Mouse (Mus musculus) limb, embryonic 10.5 days (tissue): ENCODE measurements around the gene Marcks. TPM values are rescaled to one million over a fixed set of nuclear protein-coding genes. Genes with fewer than 3 reads are reported as not detected.
A peak's percentile ranks its signal among the peaks of the same experiment; 100 is the strongest.

Source experiments
- DNase-seq: peaks from one replicate; pipeline ENCODE4 v3.0.0-alpha.2; 2017; ENCODE audit warnings: low spot score
- H3K27ac ChIP-seq: fragments of 300-500 bp; sonication (generic); 2 replicates; pipeline ENCODE4 v1.5.1; 2016; ENCODE audit warnings: mild to moderate bottlenecking
- H3K27me3 ChIP-seq: fragments of 300-500 bp; sonication (generic); 2 replicates; pipeline ENCODE4 v1.6.1; 2016; ENCODE audit warnings: low read depth, mild to moderate bottlenecking; ENCODE audit not compliant: poor library complexity, severe bottlenecking
- H3K36me3 ChIP-seq: fragments of 300-500 bp; sonication (generic); 2 replicates; pipeline ENCODE4 v1.6.1; 2016; ENCODE audit warnings: mild to moderate bottlenecking, moderate library complexity
- H3K4me1 ChIP-seq: fragments of 300-500 bp; sonication (generic); 2 replicates; pipeline ENCODE4 v1.6.1; 2016
- H3K4me3 ChIP-seq: fragments of 300-500 bp; sonication (generic); 2 replicates; pipeline ENCODE4 v1.5.1; 2016; ENCODE audit warnings: mild to moderate bottlenecking, moderate library complexity
- H3K9me3 ChIP-seq: fragments of 300-500 bp; sonication (generic); replicated peaks from 2 replicates; pipeline ENCODE4 v1.6.1; 2016; ENCODE audit warnings: mild to moderate bottlenecking
- WGBS: fragments of 180-500 bp; shearing (Covaris S2); methylation state at CpG from one replicate; pipeline ENCODE4 v1.1.7; 2016; 5-methylcytosine and 5-hydroxymethylcytosine counted together
- polyA plus RNA-seq: library from polyadenylated mRNA; unstranded; fragments of >200 nt; fragmentation: Nextera tagmentation; extraction: Ambion mirVana; gene quantifications from 2 replicates; pipeline ENCODE4 v1.2.1, GENCODE M21; 2016

The Marcks gene
- polyA plus RNA-seq, 1 experiment from 2014 or later = 115 TPM

GRCm38 (mm10) chr10:37141621-37142020, 2.9 kb upstream of the Marcks start:
- H3K4me1 ChIP-seq = peaks cover 11% of the 10 kb centered on the region
- peak overlapping the region; percentile 99 for H3K27ac ChIP-seq
- H3K36me3 ChIP-seq = peaks cover 2% of the 10 kb centered on the region
- H3K9me3 ChIP-seq = no peaks in the 10 kb centered on the region
- peak overlapping the region; percentile 93 for H3K4me3 ChIP-seq
- DNase-seq = no peak
- 69% methylated on average over 4 of the region's 4 CpGs for WGBS
- H3K27me3 ChIP-seq = no peaks in the 10 kb centered on the region

DNA sequence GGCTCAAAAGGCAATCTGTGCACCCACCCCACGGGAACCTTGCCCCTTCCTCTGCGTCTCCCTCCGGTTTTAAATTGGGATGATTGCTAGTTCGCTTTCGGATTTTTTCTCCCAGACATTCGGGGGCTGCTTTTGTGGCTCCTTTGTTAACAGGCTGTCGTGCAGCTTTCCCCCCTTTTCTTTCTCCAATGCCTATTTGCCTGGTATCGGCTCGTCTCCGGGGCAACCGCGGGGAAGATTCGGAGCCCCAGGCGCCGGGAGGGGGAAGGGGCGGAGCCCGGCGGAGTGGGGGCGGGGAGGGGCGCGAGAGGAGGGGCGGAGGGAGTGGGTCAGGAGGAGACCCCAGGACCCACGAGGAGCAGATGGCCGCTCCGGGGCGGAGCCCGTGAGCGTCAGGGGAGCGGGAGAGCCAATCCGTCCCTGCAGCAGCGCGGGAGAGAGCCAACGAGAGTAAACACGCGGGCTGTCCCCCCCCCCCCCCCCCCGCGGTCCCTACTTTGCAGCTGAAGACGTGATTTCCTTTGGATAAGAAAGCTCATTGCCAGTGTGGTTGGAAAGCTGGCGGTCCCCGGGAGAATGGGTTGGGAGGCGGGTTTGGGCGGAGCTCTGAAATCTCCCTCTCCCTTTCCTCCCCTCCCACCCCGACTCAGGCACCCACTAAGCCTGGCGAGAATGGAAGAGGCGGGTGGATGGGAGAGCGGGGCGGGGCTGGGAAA, 2.2 kb upstream of the Marcks start:
- Histone ChIP-seq H3K4me1 (peaks cover 11% of the 10 kb centered on the region), H3K4me3 (peak overlapping the region; percentile 93), H3K36me3 (peaks cover 9% of the 10 kb centered on the region), H3K27ac (peak overlapping the region; percentile 99), H3K9me3 (no peaks in the 10 kb centered on the region), H3K27me3 (no peaks in the 10 kb centered on the region)
- peak; percentile 99 for DNase-seq
- under 1% methylated on average over 38 of the region's 47 CpGs for WGBS

DNA sequence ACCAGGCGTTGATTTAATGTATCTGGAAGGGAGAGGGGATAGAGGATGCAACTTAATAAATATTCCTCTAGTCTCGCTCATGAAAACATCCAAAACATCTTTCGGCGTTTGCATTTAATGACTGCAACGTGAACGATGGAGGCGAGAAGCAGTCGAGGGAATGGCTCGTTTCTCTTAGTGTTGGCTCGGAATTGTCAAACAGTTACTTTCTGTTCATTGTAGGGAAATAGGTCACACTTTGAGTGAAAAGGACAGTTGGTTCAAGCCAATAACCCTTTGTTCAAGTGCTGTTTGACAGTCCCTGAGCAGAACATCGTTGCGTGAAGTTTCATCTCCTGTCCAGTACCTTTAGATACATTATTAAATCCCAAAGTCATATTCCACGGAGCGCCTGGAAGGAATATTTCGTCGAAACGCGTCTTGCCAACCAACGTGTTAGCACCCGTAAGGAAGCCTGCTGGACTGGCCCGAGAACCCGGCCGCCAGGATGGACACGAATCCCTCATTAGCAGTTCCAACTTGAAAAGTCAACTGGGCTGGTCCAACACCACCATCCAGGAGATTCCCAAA, 1.5 kb upstream of the Marcks start:
- under 1% methylated on average over 24 of the region's 24 CpGs for WGBS
- Histone ChIP-seq H3K36me3 (peaks cover 11% of the 10 kb centered on the region), H3K4me3 (peak overlapping the region; percentile 93), H3K9me3 (no peaks in the 10 kb centered on the region), H3K4me1 (peaks cover 11% of the 10 kb centered on the region), H3K27ac (peak overlapping the region; percentile 99), H3K27me3 (no peaks in the 10 kb centered on the region)
- DNase-seq = no peak

- H3K4me1 ChIP-seq = peaks cover 11% of the 10 kb centered on the region
- peak overlapping the region; percentile 99 for H3K27ac ChIP-seq
- H3K36me3 ChIP-seq = peaks cover 17% of the 10 kb centered on the region
- WGBS = under 1% methylated on average over 26 of the region's 26 CpGs
- peak overlapping the region; percentile 93 for H3K4me3 ChIP-seq
- peak; percentile 59 for DNase-seq
- no peaks in the 10 kb centered on the region for H3K27me3 ChIP-seq
- H3K9me3 ChIP-seq = no peaks in the 10 kb centered on the region
Measured at GRCm38 (mm10) chr10:37139443-37140165, 884 bp upstream of the Marcks start.

GRCm38 (mm10) chr10:37138311-37138731, 399 bp downstream of the Marcks start:
- peak overlapping the region; percentile 93 for H3K4me3 ChIP-seq
- DNase-seq = peak; percentile 72
- H3K36me3 ChIP-seq = peaks cover 30% of the 10 kb centered on the region
- H3K9me3 ChIP-seq = no peaks in the 10 kb centered on the region
- no peaks in the 10 kb centered on the region for H3K27me3 ChIP-seq
- WGBS = 0% methylated on average over 26 of the region's 26 CpGs
- H3K4me1 ChIP-seq = peaks cover 11% of the 10 kb centered on the region
- peak overlapping the region; percentile 99 for H3K27ac ChIP-seq

DNA sequence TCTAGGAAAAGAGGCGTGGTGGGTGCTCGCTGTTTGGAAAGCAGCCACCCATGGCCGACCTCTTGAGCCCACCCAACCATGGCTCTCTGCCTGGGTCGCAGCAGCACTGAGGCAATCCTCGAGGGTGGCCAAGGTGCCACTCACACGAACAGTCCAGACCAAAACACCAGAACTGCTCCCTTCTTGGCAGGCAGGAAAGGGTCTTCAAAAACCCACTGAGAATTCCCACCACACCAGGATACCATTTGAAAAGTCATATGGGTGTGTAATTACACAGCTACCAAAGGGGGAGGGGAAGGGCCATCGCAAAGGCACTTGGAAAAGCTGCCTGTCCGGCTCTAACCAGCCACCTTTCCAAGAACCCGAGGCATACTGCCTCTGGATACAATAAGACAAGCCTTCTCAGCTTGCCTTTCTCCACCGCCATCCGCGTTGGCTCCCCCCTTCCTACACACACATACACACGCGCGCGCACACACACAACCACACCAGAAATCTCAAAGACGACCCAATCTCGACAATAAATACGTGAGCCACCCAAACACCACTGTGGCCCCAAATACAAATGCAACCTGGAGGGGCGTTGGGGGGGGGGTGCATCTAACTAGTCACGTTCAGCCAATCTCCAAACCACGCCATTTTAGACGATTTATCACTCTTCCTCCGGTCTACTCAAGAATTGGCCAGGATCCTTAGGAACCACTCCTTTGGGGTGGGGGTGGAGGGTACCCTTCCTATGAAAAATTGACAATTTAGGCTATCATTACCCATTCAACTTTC, 999 bp downstream of the Marcks start:
- H3K36me3 ChIP-seq = peaks cover 36% of the 10 kb centered on the region
- peak; percentile 76 for DNase-seq
- H3K4me1 ChIP-seq = peaks cover 11% of the 10 kb centered on the region
- H3K4me3 ChIP-seq = peak overlapping the region; percentile 93
- no peaks in the 10 kb centered on the region for H3K27me3 ChIP-seq
- H3K27ac ChIP-seq = peak overlapping the region; percentile 99
- H3K9me3 ChIP-seq = no peaks in the 10 kb centered on the region
- WGBS = 0% methylated on average over 24 of the region's 24 CpGs

GRCm38 (mm10) chr10:37136981-37137518, 1.7 kb downstream of the Marcks start:
- H3K27me3 ChIP-seq = no peaks in the 10 kb centered on the region
- peaks cover 40% of the 10 kb centered on the region for H3K36me3 ChIP-seq
- DNase-seq = peak; percentile 93
- peak overlapping the region; percentile 93 for H3K4me3 ChIP-seq
- H3K9me3 ChIP-seq = no peaks in the 10 kb centered on the region
- under 1% methylated on average over 49 of the region's 49 CpGs for WGBS
- H3K4me1 ChIP-seq = peaks cover 10% of the 10 kb centered on the region
- H3K27ac ChIP-seq = peak overlapping the region; percentile 99

- WGBS = 3% methylated on average over 99 of the region's 99 CpGs
- H3K36me3 ChIP-seq = peaks cover 40% of the 10 kb centered on the region
Measured at GRCm38 (mm10) chr10:37135951-37136751, 2.6 kb downstream of the Marcks start.

GRCm38 (mm10) chr10:37133876-37134708, 4.6 kb downstream of the Marcks start:
- 94% methylated on average over 4 of the region's 4 CpGs for WGBS
- Histone ChIP-seq H3K27ac (no peak overlapping the region), H3K36me3 (peaks cover 40% of the 10 kb centered on the region), H3K9me3 (no peaks in the 10 kb centered on the region), H3K4me3 (peak overlapping the region; percentile 93; the same call in 1 of the 2 replicates), H3K4me1 (no peaks in the 10 kb centered on the region), H3K27me3 (no peaks in the 10 kb centered on the region)
- DNase-seq = no peak

More at GRCm38 (mm10) chr10:37135951-37136751, 2.6 kb downstream of the Marcks start:
- no peaks in the 10 kb centered on the region for H3K9me3 ChIP-seq
- DNase-seq = peak; percentile 56
- peak overlapping the region; percentile 93 for H3K4me3 ChIP-seq
- no peaks in the 10 kb centered on the region for H3K27me3 ChIP-seq
- H3K27ac ChIP-seq = peak overlapping the region; percentile 99
- 0 out of 2 replicates have a peak, but pooled peaks cover 2% of the 10 kb centered on the region for H3K4me1 ChIP-seq

DNA sequence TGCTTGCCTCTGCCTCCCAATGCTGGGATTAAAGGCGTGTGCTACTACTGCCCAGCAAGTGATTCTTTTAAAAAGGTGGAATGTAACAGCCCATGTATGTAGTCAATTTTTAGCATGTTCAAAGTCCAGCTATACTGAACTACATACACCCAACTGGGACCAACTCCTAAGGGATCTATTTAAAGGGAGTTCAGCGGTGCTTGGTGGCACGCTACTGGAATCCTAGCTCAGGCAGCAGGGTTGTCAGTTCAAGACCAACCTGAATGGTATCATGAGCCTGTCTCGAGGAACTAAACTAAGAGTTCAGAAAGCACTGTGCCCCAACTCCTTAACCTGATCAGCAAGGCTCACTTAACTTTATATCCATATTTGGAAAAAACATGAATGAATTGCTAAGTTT, 6.0 kb downstream of the Marcks start:
- H3K27me3 ChIP-seq = no peaks in the 10 kb centered on the region
- peaks cover 40% of the 10 kb centered on the region for H3K36me3 ChIP-seq
- WGBS = 93% methylated on average over 4 of the region's 4 CpGs
- no peak for DNase-seq
- H3K4me3 ChIP-seq = no peak overlapping the region
- no peaks in the 10 kb centered on the region for H3K4me1 ChIP-seq
- no peak overlapping the region for H3K27ac ChIP-seq
- no peaks in the 10 kb centered on the region for H3K9me3 ChIP-seq

GRCm38 (mm10) chr10:37129652-37130051, 9.1 kb downstream of the Marcks start:
- Histone ChIP-seq H3K9me3 (no peaks in the 10 kb centered on the region), H3K4me1 (no peaks in the 10 kb centered on the region), H3K27me3 (no peaks in the 10 kb centered on the region), H3K36me3 (peaks cover 24% of the 10 kb centered on the region), H3K4me3 (no peak overlapping the region), H3K27ac (no peak overlapping the region)
- WGBS = 91% methylated on average over 3 of the region's 3 CpGs
- no peak for DNase-seq
